Mouse (Mus musculus) cerebellum, adult 2 months (tissue): ENCODE measurements around the gene Tdrd5.

Source experiments
- CTCF ChIP-seq: fragments of 200-500 bp; IDR thresholded peaks from 2 replicates; pipeline ENCODE4 v1.5.1; 2011; ENCODE audit warnings: low read depth, mild to moderate bottlenecking, control low read depth, low read length, moderate library complexity, borderline replicate concordance; ENCODE audit not compliant: insufficient read depth
- POLR2A ChIP-seq: fragments of 200-500 bp; IDR thresholded peaks from 2 replicates; pipeline ENCODE4 v1.6.1; 2011; ENCODE audit warnings: low read length, control low read depth, borderline replicate concordance; ENCODE audit not compliant: insufficient read depth

GRCm38 (mm10) chr1:156352466-156352865, 49.0 kb upstream of the Tdrd5 start:
- TF ChIP-seq POLR2A (no peak), CTCF (no peak)
